Mouse (Mus musculus): ENCODE results near the gene Timm8b.

Timm8b gene

GRCm38 (mm10) chr9:50603189-50603997, at the start of gene Timm8b, which contains the start of gene Sdhd:
Gene Timm8b, plus strand, starts transcription at chr9:50603910.
Gene Sdhd, minus strand, starts transcription at chr9:50603812.
- TF ChIP-seq GATA4 (IDR thresholded peaks at IDR 0.05; ENCODE audit: insufficient replicate concordance, low read length): peak; percentile 23; the same call in 1 of the 2 replicates

GRCm38 (mm10) chr9:50554241-50555093, 49.2 kb upstream of the Timm8b start, which contains the start of gene Il18:
Gene Il18, plus strand, starts transcription at chr9:50554827.
- TF ChIP-seq GATA4 (IDR thresholded peaks at IDR 0.05; ENCODE audit: insufficient replicate concordance, low read length): no peak

- TF ChIP-seq GATA4 (IDR thresholded peaks at IDR 0.05; ENCODE audit: insufficient replicate concordance, low read length): no peak
Measured at GRCm38 (mm10) chr9:50555094-50555446, 48.6 kb upstream of the Timm8b start, which contains the start of gene Bco2. Gene Bco2, minus strand, starts transcription at chr9:50555181.

- no peak for TF ChIP-seq GATA4 (IDR thresholded peaks at IDR 0.05; ENCODE audit: insufficient replicate concordance, low read length)
Measured at GRCm38 (mm10) chr9:50561145-50561917, 42.4 kb upstream of the Timm8b start, which contains the start of gene Tex12. Gene Tex12, minus strand, starts transcription at chr9:50561325.

- no peak for TF ChIP-seq GATA4 (IDR thresholded peaks at IDR 0.05; ENCODE audit: insufficient replicate concordance, low read length)
Measured at GRCm38 (mm10) chr9:50561918-50562360, 41.8 kb upstream of the Timm8b start.

GRCm38 (mm10) chr9:50565173-50565572, 38.5 kb upstream of the Timm8b start:
- no peak for TF ChIP-seq GATA4 (IDR thresholded peaks at IDR 0.05; ENCODE audit: insufficient replicate concordance, low read length)

GRCm38 (mm10) chr9:50565940-50566339, 37.8 kb upstream of the Timm8b start:
- TF ChIP-seq GATA4 (IDR thresholded peaks at IDR 0.05; ENCODE audit: insufficient replicate concordance, low read length): no peak

- no peak for TF ChIP-seq GATA4 (IDR thresholded peaks at IDR 0.05; ENCODE audit: insufficient replicate concordance, low read length)
Measured at GRCm38 (mm10) chr9:50567372-50567771, 36.3 kb upstream of the Timm8b start.

GRCm38 (mm10) chr9:50567881-50568280, 35.8 kb upstream of the Timm8b start:
- no peak for TF ChIP-seq GATA4 (IDR thresholded peaks at IDR 0.05; ENCODE audit: insufficient replicate concordance, low read length)

GRCm38 (mm10) chr9:50569599-50570525, 33.8 kb upstream of the Timm8b start:
- no peak for TF ChIP-seq GATA4 (IDR thresholded peaks at IDR 0.05; ENCODE audit: insufficient replicate concordance, low read length)

- no peak for TF ChIP-seq GATA4 (IDR thresholded peaks at IDR 0.05; ENCODE audit: insufficient replicate concordance, low read length)
Measured at GRCm38 (mm10) chr9:50580370-50580769, 23.3 kb upstream of the Timm8b start.

- no peak for TF ChIP-seq GATA4 (IDR thresholded peaks at IDR 0.05; ENCODE audit: insufficient replicate concordance, low read length)
Measured at GRCm38 (mm10) chr9:50585145-50585818, 18.4 kb upstream of the Timm8b start.

GRCm38 (mm10) chr9:50586955-50587354, 16.8 kb upstream of the Timm8b start:
- no peak for TF ChIP-seq GATA4 (IDR thresholded peaks at IDR 0.05; ENCODE audit: insufficient replicate concordance, low read length)
